Mouse (Mus musculus) gastrocnemius, postnatal 14 days (tissue): ENCODE measurements around the gene Cdh18. TPM values are rescaled to one million over a fixed set of nuclear protein-coding genes. Genes with fewer than 3 reads are reported as not detected.
"Not testable (repeated sequence)": the region's sequence is repeated elsewhere in the genome, so short reads cannot be mapped to it uniquely, and the experiment has no call there.

ENCODE experiments used
- DNase-seq: peaks from one replicate; pipeline ENCODE4 v3.0.0; 2021; ENCODE audit warnings: mixed read lengths
- intact Hi-C: fragments of 180-260 bp; cut with DNase I; formaldehyde crosslinking; loops from one replicate; pipeline ENCODE4 v1.15.1; 2025; ENCODE audit warnings: low total_unique reads
- long read RNA-seq, 2 experiments: library from polyadenylated mRNA; stranded (forward); transcript quantifications; one replicate each; pipeline ENCODE4 v2.0.0; 2021
- total RNA-seq, 2 experiments: library from RNA; stranded (reverse); gene quantifications; 2 replicates each; pipeline ENCODE4 v1.2.3; 2021

The Cdh18 gene
- total RNA-seq: under 1 TPM; 0.13 to 0.27 TPM
- long read RNA-seq, experiment 1: 0 reads
- long read RNA-seq, experiment 2: 0 reads

- intact Hi-C loops: no loop called here
- DNase-seq: no peak
These were observed at the start of gene Cdh18 for GRCm38 (mm10) chr15:22548711-22549271. Cdh18 (plus strand) TSS chr15:22549022.

- intact Hi-C loops: no loop called here
- DNase-seq: no peak
These were observed 37.6 kb upstream of the Cdh18 start for GRCm38 (mm10) chr15:22511271-22511670.

- no peak for DNase-seq
- intact Hi-C loops: no loop called here
These were observed 13.0 kb upstream of the Cdh18 start for GRCm38 (mm10) chr15:22535828-22536227.

GRCm38 (mm10) chr15:22577974-22578616, 29.3 kb downstream of the Cdh18 start:
- intact Hi-C loops: no loop called here

GRCm38 (mm10) chr15:22578617-22578990, 29.8 kb downstream of the Cdh18 start:
- intact Hi-C loops: no loop called here
- DNase-seq: no peak

More at GRCm38 (mm10) chr15:22577974-22578616, 29.3 kb downstream of the Cdh18 start:
- DNase-seq: no peak

- no peak for DNase-seq
These were observed 35.8 kb downstream of the Cdh18 start for GRCm38 (mm10) chr15:22584667-22585066.

GRCm38 (mm10) chr15:22716376-22716775, 167.6 kb downstream of the Cdh18 start:
- intact Hi-C loops: no loop called here
- no peak for DNase-seq

More at GRCm38 (mm10) chr15:22584667-22585066, 35.8 kb downstream of the Cdh18 start:
- intact Hi-C loops: no loop called here

GRCm38 (mm10) chr15:22717681-22718080, 168.9 kb downstream of the Cdh18 start:
- intact Hi-C loops: no loop called here
- DNase-seq: no peak

GRCm38 (mm10) chr15:22726574-22726973, 177.8 kb downstream of the Cdh18 start:
- intact Hi-C loops: no loop called here

GRCm38 (mm10) chr15:22733039-22733438, 184.2 kb downstream of the Cdh18 start:
- intact Hi-C loops: no loop called here
- DNase-seq: no peak

More at GRCm38 (mm10) chr15:22726574-22726973, 177.8 kb downstream of the Cdh18 start:
- DNase-seq: no peak

- DNase-seq: no peak
- intact Hi-C loops: no loop called here
These were observed 187.3 kb downstream of the Cdh18 start for GRCm38 (mm10) chr15:22736165-22736564.

GRCm38 (mm10) chr15:22761257-22761656, 212.4 kb downstream of the Cdh18 start:
- DNase-seq: not testable (repeated sequence)

GRCm38 (mm10) chr15:22766591-22766990, 217.8 kb downstream of the Cdh18 start:
- DNase-seq, intact Hi-C loops: not testable (repeated sequence)

More at GRCm38 (mm10) chr15:22761257-22761656, 212.4 kb downstream of the Cdh18 start:
- intact Hi-C loops: not testable (repeated sequence)

GRCm38 (mm10) chr15:22776346-22776745, 227.5 kb downstream of the Cdh18 start:
- intact Hi-C loops: no loop called here
- no peak for DNase-seq

GRCm38 (mm10) chr15:22789696-22790095, 240.9 kb downstream of the Cdh18 start:
- DNase-seq: no peak
- intact Hi-C loops: no loop called here

GRCm38 (mm10) chr15:22791791-22792190, 243.0 kb downstream of the Cdh18 start:
- intact Hi-C loops: no loop called here
- no peak for DNase-seq

GRCm38 (mm10) chr15:22833127-22833526, 284.3 kb downstream of the Cdh18 start:
- DNase-seq: no peak
- intact Hi-C loops: no loop called here

- intact Hi-C loops: no loop called here
- no peak for DNase-seq
These were observed 288.4 kb downstream of the Cdh18 start for GRCm38 (mm10) chr15:22837173-22837572.

- no peak for DNase-seq
- intact Hi-C loops: no loop called here
These were observed 308.9 kb downstream of the Cdh18 start for GRCm38 (mm10) chr15:22857704-22858103.

- no peak for DNase-seq
- intact Hi-C loops: no loop called here
These were observed 321.9 kb downstream of the Cdh18 start for GRCm38 (mm10) chr15:22870679-22871078.

GRCm38 (mm10) chr15:22897724-22898123, 348.9 kb downstream of the Cdh18 start:
- intact Hi-C loops: no loop called here
- DNase-seq: no peak
